Mouse (Mus musculus) 416B (cell line): ENCODE results near the gene Olfr401.
"Not testable (repeated sequence)": the region's sequence is repeated elsewhere in the genome, so short reads cannot be mapped to it uniquely, and the experiment has no call there.

Experiments
- DNase-seq: peaks from one replicate; pipeline ENCODE4 v3.0.0; 2011; ENCODE audit warnings: low read depth

Olfr401 gene

DNA sequence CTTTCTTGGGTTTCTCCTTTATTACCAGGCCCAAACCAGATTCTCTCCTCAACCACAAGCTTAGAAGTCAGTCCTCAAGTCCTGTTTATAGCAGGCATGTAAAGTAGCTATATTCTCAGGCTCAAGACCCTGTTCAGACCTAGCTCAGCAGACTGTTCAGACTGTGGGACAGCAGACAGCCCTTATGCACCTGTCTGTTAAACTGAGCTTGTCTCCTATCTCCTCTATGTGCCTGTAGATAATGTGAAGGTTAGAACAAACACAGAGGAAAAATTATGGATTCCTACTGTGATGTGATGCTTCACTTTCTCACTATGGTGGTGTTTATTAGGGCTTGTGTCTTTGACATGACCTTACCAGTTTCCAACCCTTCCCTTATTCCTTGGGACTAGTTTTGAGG, at the start of gene Olfr401:
Olfr401 (plus strand) TSS at position 301 of the 400 bp plus-strand sequence.
- no peak for DNase-seq

DNA sequence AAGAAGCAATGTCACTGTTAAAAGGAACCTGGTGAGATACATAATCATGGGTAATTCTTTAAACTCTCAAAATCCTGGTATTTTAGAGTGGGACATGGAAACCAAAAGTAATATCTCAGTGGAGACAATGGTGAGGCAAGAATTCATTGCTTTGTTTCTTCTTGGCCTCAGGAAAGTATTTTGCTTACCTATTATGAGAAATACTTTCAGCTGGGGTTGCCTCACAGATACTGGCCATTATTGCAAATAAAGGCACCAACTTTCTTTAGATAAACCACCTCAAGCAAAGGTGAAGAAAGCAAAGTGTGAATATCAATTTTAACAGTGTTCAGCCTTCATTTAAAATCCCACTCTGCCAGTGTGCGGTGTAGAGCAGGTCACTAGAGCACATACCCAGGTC, 43.9 kb upstream of the Olfr401 start, which contains the start of gene Zfp616:
Zfp616 (plus strand) TSS at position 301 of the 400 bp plus-strand sequence.
- no peak for DNase-seq

DNA sequence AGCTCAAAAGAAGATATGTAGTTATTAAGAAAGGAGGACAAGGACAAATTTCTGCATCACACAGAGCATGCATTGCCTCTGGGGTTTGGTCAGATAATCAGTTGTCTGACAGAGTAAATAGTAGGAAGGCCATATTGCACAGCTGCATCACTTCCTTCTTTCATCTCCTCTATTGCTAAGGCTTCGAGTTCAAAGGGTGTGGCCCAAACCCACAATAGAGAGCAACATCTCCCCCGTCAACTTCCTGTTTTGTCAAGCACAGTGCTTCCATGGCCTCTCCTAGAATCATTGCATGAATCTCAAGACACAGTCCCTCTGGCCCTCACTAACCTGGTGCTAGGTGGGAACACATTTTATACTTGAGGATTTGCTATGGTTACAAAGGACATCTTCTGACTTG, 12.8 kb upstream of the Olfr401 start:
- DNase-seq, result peak; percentile 18

DNA sequence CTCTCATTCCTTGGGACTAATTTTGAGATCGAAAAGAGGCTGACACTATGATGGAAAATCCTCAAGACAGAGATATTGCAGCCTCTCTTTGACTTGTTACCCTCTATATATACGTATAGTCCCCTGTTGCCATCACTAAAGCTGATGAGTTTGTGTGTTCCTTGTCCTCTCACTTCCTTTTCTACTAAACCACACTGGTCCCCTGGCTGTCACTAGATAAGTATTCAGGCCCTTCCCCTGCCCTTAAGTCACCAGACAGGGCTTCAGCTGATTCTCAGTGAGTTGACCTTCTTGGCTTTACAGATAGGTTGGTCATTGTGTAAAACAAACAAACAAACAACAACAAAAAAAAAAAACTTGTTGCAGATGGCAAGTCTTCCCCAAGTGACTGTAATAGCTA, 12.0 kb upstream of the Olfr401 start:
- DNase-seq, result no peak

DNA sequence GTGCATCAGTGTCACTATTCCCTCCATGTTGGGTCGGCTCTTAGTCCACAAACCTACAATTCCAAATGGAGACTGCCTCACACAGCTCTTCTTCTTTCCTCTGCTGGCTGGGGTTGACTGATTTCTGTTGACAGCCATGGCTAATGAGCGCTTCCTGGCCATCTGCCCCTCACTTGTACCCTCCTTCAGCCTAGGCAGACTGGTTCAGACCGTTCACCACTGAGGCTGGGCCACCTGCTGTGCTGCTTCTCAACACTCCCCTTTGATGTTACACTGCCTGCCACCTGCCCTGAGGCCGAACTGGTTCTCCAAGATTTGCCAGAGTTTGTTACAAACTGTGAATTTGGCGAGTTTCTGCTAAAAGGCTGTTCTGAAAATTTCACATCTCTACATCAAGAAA, 8.4 kb upstream of the Olfr401 start:
- DNase-seq, result no peak

DNA sequence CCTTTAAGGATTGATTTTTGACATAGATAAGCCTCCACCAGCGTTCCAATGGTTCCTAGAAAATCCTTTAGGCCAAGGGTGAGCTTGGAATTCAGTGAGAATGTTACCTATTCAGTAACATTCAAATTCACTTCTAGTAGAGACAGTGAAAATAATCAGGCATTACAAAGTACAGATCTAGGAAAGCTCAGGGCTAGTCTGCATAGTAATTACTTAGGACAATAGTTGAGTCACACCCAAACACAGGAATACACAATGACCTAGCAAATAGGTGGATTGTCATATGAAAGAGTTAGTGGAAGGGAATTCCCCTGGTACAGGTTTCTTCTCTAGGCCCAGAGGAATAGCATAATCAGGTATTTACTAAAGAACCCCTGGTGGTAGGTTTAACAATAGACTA, 26.5 kb downstream of the Olfr401 start:
- DNase-seq, result not testable (repeated sequence)

DNA sequence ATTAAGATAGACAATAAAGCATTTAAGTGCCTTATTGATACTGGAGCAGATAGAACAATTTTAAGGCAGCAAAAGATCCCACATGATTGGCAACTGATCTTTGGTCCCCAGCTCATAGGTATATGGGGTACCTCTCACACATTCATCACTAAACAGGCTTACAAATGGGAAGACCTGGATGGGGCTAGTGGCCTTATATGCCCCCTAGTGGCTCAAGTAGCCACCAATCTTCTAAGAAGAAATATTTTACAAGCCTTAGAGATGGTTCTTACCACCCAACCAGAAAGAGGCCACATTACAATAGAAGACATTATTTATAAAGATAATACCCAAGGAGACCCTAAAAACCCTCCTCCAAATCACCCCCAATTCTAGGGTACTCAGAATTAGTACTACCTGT, 32.4 kb downstream of the Olfr401 start:
- peak; percentile 3 for DNase-seq

DNA sequence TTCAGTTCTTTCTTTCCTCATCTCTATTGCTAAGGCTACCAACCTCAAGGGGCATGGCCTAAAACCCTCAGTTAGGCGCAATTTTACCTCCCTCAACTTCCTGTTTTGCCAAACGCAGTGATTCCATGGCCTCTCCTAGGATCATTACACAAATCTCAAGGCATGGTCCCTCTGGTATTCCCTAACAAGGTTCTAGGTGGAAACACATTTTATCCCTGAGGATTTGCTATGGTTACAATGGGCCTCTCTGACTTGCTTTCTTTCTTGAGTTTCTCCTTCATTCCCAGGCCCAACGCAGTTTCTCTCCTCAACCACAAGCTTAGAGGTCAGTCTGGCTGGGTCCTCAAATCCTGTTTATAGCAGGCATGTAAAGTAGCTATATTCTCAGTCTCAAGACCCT, 39.7 kb downstream of the Olfr401 start, which contains the start of gene Olfr402:
Olfr402 (plus strand) TSS at position 301 of the 400 bp plus-strand sequence.
- no peak for DNase-seq

DNA sequence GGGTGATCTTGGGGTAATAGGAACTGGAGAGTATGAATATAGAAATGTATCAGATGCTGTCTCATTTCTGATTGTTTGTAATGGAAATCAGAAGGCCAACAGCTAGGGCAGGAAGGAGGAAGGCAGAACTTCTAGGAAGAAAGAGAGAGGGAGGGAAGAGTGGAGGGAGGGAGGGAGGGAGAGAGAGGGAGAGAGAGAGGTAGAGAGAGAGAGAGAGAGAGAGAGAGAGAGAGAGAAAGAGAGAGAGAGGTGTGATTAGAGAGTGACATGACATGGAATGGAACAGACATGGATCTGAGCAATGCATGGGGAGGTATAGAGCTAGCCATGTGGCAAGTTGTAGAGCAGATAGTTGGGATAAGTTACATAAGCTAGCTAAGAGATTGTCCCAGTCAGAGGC, 55.3 kb downstream of the Olfr401 start:
- no peak for DNase-seq
